Mouse (Mus musculus) left cerebral cortex, postnatal 36 days (tissue): ENCODE results near the gene Myb. TPM values are rescaled to one million over a fixed set of nuclear protein-coding genes. Genes with fewer than 3 reads are reported as not detected.

ENCODE experiments used
- DNase-seq, 2 experiments: peaks; one replicate each; pipeline ENCODE4 v3.0.0; 2021 to 2022; ENCODE audit warnings: low spot score in 2 of 2, mixed read lengths in 1 of 2
- intact Hi-C: fragments of 180-260 bp; cut with DNase I; formaldehyde crosslinking; loops from one replicate; pipeline ENCODE4 v1.15.1; 2025
- total RNA-seq, 2 experiments: library from RNA; stranded (reverse); gene quantifications; 2 replicates each; pipeline ENCODE4 v1.2.3; 2021

Gene Myb
- total RNA-seq, 2 experiments from 2014 or later: 0.20 to 0.35 TPM

GRCm38 (mm10) chr10:21144627-21145504 is 15.9 kb downstream of the Myb start:
- peak; percentile 61 to 71 for DNase-seq
- intact Hi-C loops: no loop called here

- no peak for DNase-seq
- intact Hi-C loops: no loop called here
These were observed 25.5 kb downstream of the Myb start for GRCm38 (mm10) chr10:21135297-21135696.

GRCm38 (mm10) chr10:21130901-21131493 is 29.8 kb downstream of the Myb start:
- intact Hi-C loops: no loop called here
- no peak for DNase-seq

GRCm38 (mm10) chr10:21128086-21128611 is 32.6 kb downstream of the Myb start:
- intact Hi-C loops: no loop called here

GRCm38 (mm10) chr10:21118341-21118740 is 42.4 kb downstream of the Myb start:
- no peak for DNase-seq
- intact Hi-C loops: no loop called here

More at GRCm38 (mm10) chr10:21128086-21128611, 32.6 kb downstream of the Myb start:
- no peak for DNase-seq

- intact Hi-C loops: no loop called here
- DNase-seq: no peak
These were observed 46.3 kb downstream of the Myb start for GRCm38 (mm10) chr10:21114459-21114858.

GRCm38 (mm10) chr10:21112689-21113088 is 48.1 kb downstream of the Myb start:
- no peak for DNase-seq
- intact Hi-C loops: no loop called here

GRCm38 (mm10) chr10:21109337-21110056 is 51.3 kb downstream of the Myb start:
- DNase-seq: no peak
- intact Hi-C loops: no loop called here

GRCm38 (mm10) chr10:21108796-21109195 is 52.0 kb downstream of the Myb start:
- no peak for DNase-seq
- intact Hi-C loops: no loop called here

GRCm38 (mm10) chr10:21108182-21108581 is 52.6 kb downstream of the Myb start:
- intact Hi-C loops: no loop called here
- DNase-seq: no peak

GRCm38 (mm10) chr10:21105206-21105605 is 55.6 kb downstream of the Myb start:
- no peak for DNase-seq
- intact Hi-C loops: no loop called here

GRCm38 (mm10) chr10:21102689-21103088 is 58.1 kb downstream of the Myb start:
- no peak for DNase-seq
- intact Hi-C loops: no loop called here

- intact Hi-C loops: no loop called here
- no peak for DNase-seq
These were observed 58.8 kb downstream of the Myb start for GRCm38 (mm10) chr10:21101948-21102347.

GRCm38 (mm10) chr10:21100646-21101249 is 60.0 kb downstream of the Myb start:
- intact Hi-C loops: no loop called here

GRCm38 (mm10) chr10:21099515-21099914 is 61.3 kb downstream of the Myb start:
- intact Hi-C loops: no loop called here
- no peak for DNase-seq

More at GRCm38 (mm10) chr10:21100646-21101249, 60.0 kb downstream of the Myb start:
- DNase-seq: no peak

GRCm38 (mm10) chr10:21095541-21095940 is 65.2 kb downstream of the Myb start:
- no peak for DNase-seq
- intact Hi-C loops: no loop called here

GRCm38 (mm10) chr10:21094896-21095295 is 65.9 kb downstream of the Myb start:
- intact Hi-C loops: no loop called here
- no peak for DNase-seq

- no peak for DNase-seq
- intact Hi-C loops: no loop called here
These were observed 67.5 kb downstream of the Myb start for GRCm38 (mm10) chr10:21093301-21093700.

GRCm38 (mm10) chr10:21092501-21093270 is 68.1 kb downstream of the Myb start:
- DNase-seq: no peak
- intact Hi-C loops: no loop called here
